Mouse (Mus musculus): ENCODE measurements around the gene Cep78. TPM values are rescaled to one million over a fixed set of nuclear protein-coding genes. Genes with fewer than 3 reads are reported as not detected.
A peak's percentile ranks its signal among the peaks of the same experiment; 100 is the strongest.

Gene Cep78
- total and polyA plus RNA-seq, 2 experiments from 2014 or later: 20.1 to 22.4 TPM

- Histone ChIP-seq H3K4me2 (ENCODE audit: low read depth, low read length, poor library complexity, severe bottlenecking) (peak overlapping the region; percentile 74), H3K4me3 (ENCODE audit: low read depth, low read length) (peak overlapping the region; percentile 90), H3K27ac (ENCODE audit: low read depth, low read length) (peak overlapping the region; percentile 86; the same call in 1 of the 2 replicates), H3K27me3 (ENCODE audit: insufficient read depth, low read length) (no peaks in the 10 kb centered on the region), H3K4me1 (ENCODE audit: insufficient read depth, low read length) (0 out of 2 replicates have a peak, but pooled peaks cover 2% of the 10 kb centered on the region), H3K9ac (replicated peaks; ENCODE audit: low read length, poor library complexity, severe bottlenecking) (peak overlapping the region; percentile 90), H3K9me3 (ENCODE audit: low read length) (no peaks in the 10 kb centered on the region), H3K36me3 (ENCODE audit: insufficient read depth, low read length) (0 out of 2 replicates have a peak, but pooled peaks cover under 1% of the 10 kb centered on the region)
- WGBS: 48% methylated on average over 15 of the region's 15 CpGs
- no peak for DNase-seq (ENCODE audit: low spot score)
- TF ChIP-seq CTCF (IDR thresholded peaks at IDR 0.05): no peak
- no peak for ATAC-seq (ENCODE audit: low FRiP score)
Observed at GRCm38 (mm10) chr19:15983739-15984344, 947 bp downstream of the Cep78 start.

GRCm38 (mm10) chr19:15982926-15983738 is 1.7 kb downstream of the Cep78 start:
- no peak overlapping the region for H3K9ac ChIP-seq (replicated peaks; ENCODE audit: low read length, poor library complexity, severe bottlenecking)
- ATAC-seq (ENCODE audit: low FRiP score) (no peak), DNase-seq (ENCODE audit: low spot score) (no peak)
- peak overlapping the region; percentile 90; the same call in 1 of the 2 replicates for H3K4me3 ChIP-seq (ENCODE audit: low read depth, low read length)
- H3K36me3 ChIP-seq (ENCODE audit: insufficient read depth, low read length): 0 out of 2 replicates have a peak, but pooled peaks cover 3% of the 10 kb centered on the region
- no peak overlapping the region for H3K27ac ChIP-seq (ENCODE audit: low read depth, low read length)
- WGBS: 45% methylated on average over 9 of the region's 10 CpGs
- TF ChIP-seq CTCF (IDR thresholded peaks at IDR 0.05): no peak
- peak overlapping the region; percentile 74 for H3K4me2 ChIP-seq (ENCODE audit: low read depth, low read length, poor library complexity, severe bottlenecking)
- no peaks in the 10 kb centered on the region for H3K27me3 ChIP-seq (ENCODE audit: insufficient read depth, low read length)
- no peaks in the 10 kb centered on the region for H3K9me3 ChIP-seq (ENCODE audit: low read length)
- 0 out of 2 replicates have a peak, but pooled peaks cover 2% of the 10 kb centered on the region for H3K4me1 ChIP-seq (ENCODE audit: insufficient read depth, low read length)

- Histone ChIP-seq H3K4me1 (ENCODE audit: insufficient read depth, low read length) (0 out of 2 replicates have a peak, but pooled peaks cover 2% of the 10 kb centered on the region), H3K4me3 (ENCODE audit: low read depth, low read length) (no peak overlapping the region), H3K27ac (ENCODE audit: low read depth, low read length) (no peak overlapping the region), H3K9ac (replicated peaks; ENCODE audit: low read length, poor library complexity, severe bottlenecking) (0 out of 2 replicates have a peak overlapping the region, but pooled peaks have one; percentile 24), H3K9me3 (ENCODE audit: low read length) (no peaks in the 10 kb centered on the region), H3K36me3 (ENCODE audit: insufficient read depth, low read length) (0 out of 2 replicates have a peak, but pooled peaks cover 8% of the 10 kb centered on the region), H3K27me3 (ENCODE audit: insufficient read depth, low read length) (no peaks in the 10 kb centered on the region), H3K4me2 (ENCODE audit: low read depth, low read length, poor library complexity, severe bottlenecking) (0 out of 2 replicates have a peak overlapping the region, but pooled peaks have one; percentile 12)
- DNase-seq (ENCODE audit: low spot score) (peak; percentile 80), ATAC-seq (ENCODE audit: low FRiP score) (peak; percentile 53; the same call in 1 of the 2 replicates)
- peak; percentile 91 for TF ChIP-seq CTCF (IDR thresholded peaks at IDR 0.05)
- 24% methylated on average over 4 of the region's 4 CpGs for WGBS
Observed at GRCm38 (mm10) chr19:15981861-15982260, 2.9 kb downstream of the Cep78 start.

GRCm38 (mm10) chr19:15973365-15973764 is 11.4 kb downstream of the Cep78 start:
- ATAC-seq (ENCODE audit: low FRiP score) (no peak), DNase-seq (ENCODE audit: low spot score) (no peak)
- Histone ChIP-seq H3K4me3 (ENCODE audit: low read depth, low read length) (no peak overlapping the region), H3K27ac (ENCODE audit: low read depth, low read length) (no peak overlapping the region), H3K36me3 (ENCODE audit: insufficient read depth, low read length) (peaks cover 36% of the 10 kb centered on the region), H3K4me2 (ENCODE audit: low read depth, low read length, poor library complexity, severe bottlenecking) (no peak overlapping the region), H3K9ac (replicated peaks; ENCODE audit: low read length, poor library complexity, severe bottlenecking) (no peak overlapping the region), H3K27me3 (ENCODE audit: insufficient read depth, low read length) (no peaks in the 10 kb centered on the region), H3K9me3 (ENCODE audit: low read length) (no peaks in the 10 kb centered on the region), H3K4me1 (ENCODE audit: insufficient read depth, low read length) (no peaks in the 10 kb centered on the region)
- WGBS: 79% methylated on average over 4 of the region's 4 CpGs
- TF ChIP-seq CTCF (IDR thresholded peaks at IDR 0.05): no peak

- DNase-seq (ENCODE audit: low spot score): peak; percentile 76
Observed at GRCm38 (mm10) chr19:15965082-15965481, 19.7 kb downstream of the Cep78 start.

More at GRCm38 (mm10) chr19:15965082-15965481, 19.7 kb downstream of the Cep78 start:
- H3K4me2 ChIP-seq (ENCODE audit: low read depth, low read length, poor library complexity, severe bottlenecking): no peak overlapping the region
- peak; percentile 74 for ATAC-seq (ENCODE audit: low FRiP score)
- no peaks in the 10 kb centered on the region for H3K4me1 ChIP-seq (ENCODE audit: insufficient read depth, low read length)
- TF ChIP-seq CTCF (IDR thresholded peaks at IDR 0.05): peak; percentile 86
- WGBS: 54% methylated on average over 3 of the region's 3 CpGs
- H3K9me3 ChIP-seq (ENCODE audit: low read length): no peaks in the 10 kb centered on the region
- H3K36me3 ChIP-seq (ENCODE audit: insufficient read depth, low read length): peaks cover 31% of the 10 kb centered on the region
- no peak overlapping the region for H3K4me3 ChIP-seq (ENCODE audit: low read depth, low read length)
- no peaks in the 10 kb centered on the region for H3K27me3 ChIP-seq (ENCODE audit: insufficient read depth, low read length)
- H3K27ac ChIP-seq (ENCODE audit: low read depth, low read length): no peak overlapping the region
- H3K9ac ChIP-seq (replicated peaks; ENCODE audit: low read length, poor library complexity, severe bottlenecking): no peak overlapping the region
